Mouse (Mus musculus): ENCODE data around the gene Gng7. TPM values are rescaled to one million over a fixed set of nuclear protein-coding genes. Genes with fewer than 3 reads are reported as not detected.

Gene Gng7
- polyA plus RNA-seq, 1 experiment from 2014 or later = 5.7 TPM

DNA sequence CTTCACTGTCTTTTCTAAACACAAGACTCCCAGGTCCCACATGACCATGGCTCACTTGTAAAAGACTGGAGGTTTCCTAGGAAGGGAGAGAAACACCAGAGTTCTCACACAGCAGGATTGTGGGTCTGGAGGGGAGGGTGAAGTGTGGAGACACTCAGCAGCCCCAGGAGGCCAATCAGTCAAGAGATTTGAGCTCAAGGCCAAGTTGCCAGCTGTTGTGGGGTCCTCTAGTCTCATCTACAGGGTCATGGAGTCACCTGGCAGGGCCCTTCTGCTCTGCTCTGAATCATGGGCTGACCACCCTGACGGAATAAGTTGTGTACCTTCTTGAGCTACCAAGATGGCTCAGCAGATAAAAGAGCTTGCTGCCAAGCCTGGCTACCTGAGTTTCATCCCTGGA, 41.0 kb downstream of the Gng7 start:
- Histone ChIP-seq H3K9me3 (ENCODE audit: low read depth, low read length) (no peaks in the 10 kb centered on the region), H3K9ac (no peak overlapping the region), H3K4me1 (ENCODE audit: insufficient read depth) (peaks cover 16% of the 10 kb centered on the region), H3K36me3 (ENCODE audit: insufficient read depth) (no peaks in the 10 kb centered on the region), H3K27ac (ENCODE audit: low read depth) (no peak overlapping the region), H3K27me3 (ENCODE audit: insufficient read depth, low read length) (no peaks in the 10 kb centered on the region), H3K4me2 (no peak overlapping the region), H3K4me3 (ENCODE audit: low read depth, low read length) (no peak overlapping the region)
- TF ChIP-seq CTCF (IDR thresholded peaks at IDR 0.05; ENCODE audit: low read depth) = no peak
- 84% methylated on average over 1 of the region's 1 CpGs for WGBS
- ATAC-seq (ENCODE audit: insufficient read depth) = no peak
- DNase-seq = no peak

DNA sequence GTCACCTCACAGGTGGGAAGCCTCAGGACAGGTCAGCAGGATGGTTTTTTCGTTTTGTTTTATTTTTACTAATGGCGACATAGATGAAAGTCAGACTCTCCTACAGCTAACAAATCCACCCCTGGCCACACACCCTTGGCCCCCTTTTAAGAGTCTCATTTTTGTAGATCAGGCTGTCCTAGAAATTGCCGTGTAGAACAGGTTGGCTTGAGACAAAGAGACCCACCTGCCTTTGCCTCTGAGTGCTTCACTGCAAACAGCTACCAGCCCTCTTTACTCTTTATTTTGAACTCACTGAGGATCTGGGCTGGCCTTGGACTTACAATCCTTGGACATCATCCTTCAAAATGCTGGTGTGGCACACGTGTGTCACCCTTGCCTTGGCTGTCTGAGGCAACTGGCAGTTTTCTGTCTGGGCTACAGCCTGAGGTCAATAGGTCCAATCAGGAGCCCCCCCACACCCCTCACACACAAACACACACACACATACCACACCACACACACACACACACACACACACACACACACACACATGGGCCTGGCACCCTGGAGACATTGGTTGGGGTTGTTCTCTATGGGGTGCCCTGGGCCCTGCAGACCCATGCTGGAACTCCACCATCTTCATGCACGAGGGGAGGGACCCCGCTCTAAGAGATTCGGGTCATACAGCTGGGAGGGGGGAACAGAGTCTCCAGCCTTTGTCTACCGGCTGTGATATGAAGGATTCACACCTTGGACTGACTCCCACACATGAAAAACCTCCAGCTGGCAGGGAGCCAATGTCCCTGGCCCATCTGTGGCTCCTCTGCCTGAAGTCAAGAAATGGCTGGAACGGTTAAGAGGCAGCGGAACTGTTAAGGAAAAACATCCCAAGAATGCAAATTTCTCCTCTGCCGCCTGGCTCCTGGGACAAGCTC, 42.4 kb downstream of the Gng7 start:
- peak overlapping the region; percentile 69; the same call in 1 of the 2 replicates for H3K27ac ChIP-seq (ENCODE audit: low read depth)
- DNase-seq = peak; percentile 89
- H3K36me3 ChIP-seq (ENCODE audit: insufficient read depth) = no peaks in the 10 kb centered on the region
- H3K9ac ChIP-seq = no peak overlapping the region
- H3K4me3 ChIP-seq (ENCODE audit: low read depth, low read length) = no peak overlapping the region
- peak; percentile 69 for ATAC-seq (ENCODE audit: insufficient read depth)
- 0 out of 2 replicates have a peak overlapping the region, but pooled peaks have one; percentile 7 for H3K4me2 ChIP-seq
- 23% methylated on average over 11 of the region's 11 CpGs for WGBS
- no peaks in the 10 kb centered on the region for H3K9me3 ChIP-seq (ENCODE audit: low read depth, low read length)
- no peak for TF ChIP-seq CTCF (IDR thresholded peaks at IDR 0.05; ENCODE audit: low read depth)
- no peaks in the 10 kb centered on the region for H3K27me3 ChIP-seq (ENCODE audit: insufficient read depth, low read length)
- peaks cover 21% of the 10 kb centered on the region for H3K4me1 ChIP-seq (ENCODE audit: insufficient read depth)

DNA sequence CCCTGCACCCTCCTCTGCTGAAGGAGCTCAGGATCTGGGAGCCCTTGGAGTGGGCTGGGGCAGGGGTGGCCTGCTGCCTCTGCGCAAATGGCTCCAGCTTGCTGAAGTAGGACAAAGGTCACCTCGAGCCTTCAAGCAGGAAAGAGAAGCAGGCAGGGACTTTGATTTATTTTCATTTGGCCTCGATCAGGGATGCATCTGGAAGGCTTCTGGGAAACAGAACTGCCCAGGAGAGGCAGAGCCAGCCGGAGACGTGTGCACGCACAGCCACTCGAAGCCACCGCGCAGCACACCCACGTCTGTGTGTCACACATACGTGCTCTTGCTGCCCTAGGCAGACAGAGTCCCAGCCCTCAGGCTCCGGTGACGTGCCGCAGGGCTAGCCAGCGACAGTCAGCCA, 43.2 kb downstream of the Gng7 start:
- ATAC-seq (ENCODE audit: insufficient read depth) = 0 out of 2 replicates have a peak, but pooled peaks have one; percentile 25

DNA sequence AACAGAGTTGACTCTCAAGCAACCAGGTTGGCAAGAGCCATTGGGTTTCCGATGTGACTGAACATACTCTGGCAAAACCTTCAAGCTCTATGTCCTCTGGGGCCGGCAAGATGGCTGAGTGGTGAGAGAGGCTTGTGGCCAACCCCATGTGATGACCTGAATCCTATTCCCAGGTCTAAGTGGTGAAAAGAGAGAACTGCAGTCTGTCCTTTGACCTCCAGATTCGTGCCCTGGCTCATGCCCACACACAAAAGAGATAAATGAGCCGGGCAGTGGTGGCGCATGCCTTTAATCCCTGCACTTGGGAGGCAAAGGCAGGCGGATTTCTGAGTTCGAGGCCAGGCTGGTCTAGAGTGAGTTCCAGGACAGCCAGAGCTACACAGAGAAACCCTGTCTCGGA, 44.6 kb downstream of the Gng7 start:
- TF ChIP-seq CTCF (IDR thresholded peaks at IDR 0.05; ENCODE audit: low read depth) = no peak
- H3K36me3 ChIP-seq (ENCODE audit: insufficient read depth) = no peaks in the 10 kb centered on the region
- 79% methylated on average over 8 of the region's 8 CpGs for WGBS

More for the DNA sequence above, 43.2 kb downstream of the Gng7 start:
- H3K4me2 ChIP-seq = no peak overlapping the region
- H3K9me3 ChIP-seq (ENCODE audit: low read depth, low read length) = no peaks in the 10 kb centered on the region
- H3K27me3 ChIP-seq (ENCODE audit: insufficient read depth, low read length) = no peaks in the 10 kb centered on the region
- H3K4me1 ChIP-seq (ENCODE audit: insufficient read depth) = peaks cover 29% of the 10 kb centered on the region
- H3K36me3 ChIP-seq (ENCODE audit: insufficient read depth) = no peaks in the 10 kb centered on the region
- no peak overlapping the region; the same call in 1 of the 2 replicates for H3K9ac ChIP-seq
- DNase-seq = peak; percentile 40
- H3K4me3 ChIP-seq (ENCODE audit: low read depth, low read length) = no peak overlapping the region
- no peak overlapping the region for H3K27ac ChIP-seq (ENCODE audit: low read depth)
- no peak for TF ChIP-seq CTCF (IDR thresholded peaks at IDR 0.05; ENCODE audit: low read depth)
- WGBS = 59% methylated on average over 15 of the region's 15 CpGs

DNA sequence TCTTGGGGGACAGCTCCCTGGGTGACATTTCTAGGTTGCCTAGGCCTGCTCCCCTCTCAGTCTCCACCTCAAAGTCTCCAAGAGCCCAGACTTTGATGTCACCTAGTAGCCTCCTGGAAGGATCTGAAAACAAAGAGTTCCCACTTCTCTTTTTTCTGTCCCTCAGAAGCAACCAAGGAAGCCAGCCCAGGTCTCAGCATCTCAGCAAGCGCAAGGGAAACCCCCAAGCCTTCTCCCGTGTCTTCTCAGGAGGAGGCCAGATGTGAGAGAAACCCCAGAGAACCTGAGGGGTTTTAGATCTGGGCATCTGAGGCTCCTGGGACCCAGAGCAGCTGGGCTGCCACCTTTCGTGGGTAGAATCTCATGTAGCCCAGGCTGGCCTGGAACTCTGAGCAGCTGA, 45.4 kb downstream of the Gng7 start:
- DNase-seq (no peak), ATAC-seq (ENCODE audit: insufficient read depth) (no peak)
- H3K4me3 ChIP-seq (ENCODE audit: low read depth, low read length) = no peak overlapping the region
- peaks cover 34% of the 10 kb centered on the region for H3K4me1 ChIP-seq (ENCODE audit: insufficient read depth)
- no peaks in the 10 kb centered on the region for H3K9me3 ChIP-seq (ENCODE audit: low read depth, low read length)
- no peak for TF ChIP-seq CTCF (IDR thresholded peaks at IDR 0.05; ENCODE audit: low read depth)
- no peak overlapping the region for H3K27ac ChIP-seq (ENCODE audit: low read depth)
- WGBS = 75% methylated on average over 3 of the region's 3 CpGs
- no peaks in the 10 kb centered on the region for H3K36me3 ChIP-seq (ENCODE audit: insufficient read depth)
- H3K27me3 ChIP-seq (ENCODE audit: insufficient read depth, low read length) = no peaks in the 10 kb centered on the region
- H3K9ac ChIP-seq = no peak overlapping the region
- H3K4me2 ChIP-seq = no peak overlapping the region

More for the DNA sequence above, 44.6 kb downstream of the Gng7 start:
- ATAC-seq (ENCODE audit: insufficient read depth) (no peak), DNase-seq (no peak)
- H3K27ac ChIP-seq (ENCODE audit: low read depth) = no peak overlapping the region
- H3K4me1 ChIP-seq (ENCODE audit: insufficient read depth) = peaks cover 30% of the 10 kb centered on the region
- no peaks in the 10 kb centered on the region for H3K9me3 ChIP-seq (ENCODE audit: low read depth, low read length)
- no peak overlapping the region for H3K9ac ChIP-seq
- H3K4me2 ChIP-seq = no peak overlapping the region
- no peak overlapping the region for H3K4me3 ChIP-seq (ENCODE audit: low read depth, low read length)
- no peaks in the 10 kb centered on the region for H3K27me3 ChIP-seq (ENCODE audit: insufficient read depth, low read length)

DNA sequence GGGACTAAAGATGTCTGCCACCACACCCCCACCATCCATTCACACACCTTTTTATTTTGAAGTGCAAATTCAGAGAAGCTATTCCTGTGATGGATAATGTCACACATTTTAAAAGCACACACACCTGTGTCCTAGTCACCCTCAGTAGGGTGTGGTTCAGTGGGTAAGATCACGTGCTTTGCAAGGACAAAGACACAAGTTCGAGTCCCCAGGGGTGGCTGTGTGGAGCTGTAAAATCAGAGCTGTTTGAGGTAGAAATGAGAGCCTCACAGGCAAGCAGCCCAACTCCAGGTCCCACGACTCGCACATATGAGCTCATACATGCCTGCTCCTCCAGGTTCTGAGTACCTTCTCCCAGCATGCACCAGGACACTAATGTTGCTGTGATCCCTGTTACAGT, 46.6 kb downstream of the Gng7 start:
- H3K27me3 ChIP-seq (ENCODE audit: insufficient read depth, low read length) = no peaks in the 10 kb centered on the region
- WGBS = 80% methylated on average over 4 of the region's 4 CpGs
- ATAC-seq (ENCODE audit: insufficient read depth) (no peak), DNase-seq (no peak)
- H3K27ac ChIP-seq (ENCODE audit: low read depth) = no peak overlapping the region
- no peak for TF ChIP-seq CTCF (IDR thresholded peaks at IDR 0.05; ENCODE audit: low read depth)
- H3K4me1 ChIP-seq (ENCODE audit: insufficient read depth) = peaks cover 42% of the 10 kb centered on the region
- H3K4me3 ChIP-seq (ENCODE audit: low read depth, low read length) = no peak overlapping the region
- H3K36me3 ChIP-seq (ENCODE audit: insufficient read depth) = no peaks in the 10 kb centered on the region
- H3K9ac ChIP-seq = no peak overlapping the region
- H3K4me2 ChIP-seq = no peak overlapping the region
- H3K9me3 ChIP-seq (ENCODE audit: low read depth, low read length) = no peaks in the 10 kb centered on the region

- no peaks in the 10 kb centered on the region for H3K36me3 ChIP-seq (ENCODE audit: insufficient read depth)
- no peaks in the 10 kb centered on the region for H3K9me3 ChIP-seq (ENCODE audit: low read depth, low read length)
- peak; percentile 12; the same call in 1 of the 2 replicates for ATAC-seq (ENCODE audit: insufficient read depth)
- peak overlapping the region; percentile 9; the same call in 1 of the 2 replicates for H3K27ac ChIP-seq (ENCODE audit: low read depth)
- WGBS = 28% methylated on average over 3 of the region's 3 CpGs
- H3K4me2 ChIP-seq = no peak overlapping the region
- no peak overlapping the region for H3K4me3 ChIP-seq (ENCODE audit: low read depth, low read length)
- H3K9ac ChIP-seq = no peak overlapping the region
- no peak for TF ChIP-seq CTCF (IDR thresholded peaks at IDR 0.05; ENCODE audit: low read depth)
- H3K27me3 ChIP-seq (ENCODE audit: insufficient read depth, low read length) = no peaks in the 10 kb centered on the region
- DNase-seq = peak; percentile 84
- peaks cover 42% of the 10 kb centered on the region for H3K4me1 ChIP-seq (ENCODE audit: insufficient read depth)
These were observed 47.6 kb downstream of the Gng7 start for GRCm38 (mm10) chr10:80967101-80967656.
